Mouse (Mus musculus) CD4-positive, CD25-positive, alpha-beta regulatory T cell, adult 4 months (primary cell): ENCODE measurements at regions not wholly inside any gene's neighbourhood (a gene's known extent, or its start where the extent isn't known, plus 50 kb on each side); places are given as distances from the start of the nearest gene placed in this dataset.

Source experiments
- ATAC-seq: one replicate; pipeline ENCODE4 v1.8.0; 2017

GRCm38 (mm10) chr11:14136142-14136541 lies 462.9 kb upstream of the Pom121l12 start:
- no peak for ATAC-seq

- ATAC-seq: peak; percentile 88
Observed at GRCm38 (mm10) chr11:14142376-14142775, 456.7 kb upstream of the Pom121l12 start.

GRCm38 (mm10) chr11:14147639-14148038 lies 451.4 kb upstream of the Pom121l12 start:
- no peak for ATAC-seq

GRCm38 (mm10) chr11:14159366-14159765 lies 439.7 kb upstream of the Pom121l12 start:
- ATAC-seq: no peak

- no peak for ATAC-seq
Observed at GRCm38 (mm10) chr11:14169478-14169877, 429.6 kb upstream of the Pom121l12 start.

GRCm38 (mm10) chr11:14174594-14174993 lies 424.5 kb upstream of the Pom121l12 start:
- no peak for ATAC-seq

GRCm38 (mm10) chr11:14182020-14182419 lies 417.1 kb upstream of the Pom121l12 start:
- no peak for ATAC-seq

GRCm38 (mm10) chr11:14182466-14182865 lies 416.6 kb upstream of the Pom121l12 start:
- peak; percentile 29 for ATAC-seq

GRCm38 (mm10) chr11:14183258-14183968 lies 415.7 kb upstream of the Pom121l12 start:
- ATAC-seq: no peak

- no peak for ATAC-seq
Observed at GRCm38 (mm10) chr11:14195081-14195480, 404.0 kb upstream of the Pom121l12 start.
